Mouse (Mus musculus): ENCODE measurements around the gene Alkbh8. TPM values are rescaled to one million over a fixed set of nuclear protein-coding genes. Genes with fewer than 3 reads are reported as not detected.
"Not testable (repeated sequence)": the region's sequence is repeated elsewhere in the genome, so short reads cannot be mapped to it uniquely, and the experiment has no call there.

Gene Alkbh8
- 10 to 100 TPM; 41.6 to 44.4 TPM for total RNA-seq (2021)
- long read RNA-seq, experiment 1, full-length matches to known transcripts = 5 of 10 reads
- long read RNA-seq, experiment 1, partial matches to known transcripts = 0 of 10 reads
- long read RNA-seq, experiment 1, other reads (novel, unspliced or antisense) = 5 of 10 reads
- long read RNA-seq, experiment 2, partial matches to known transcripts = 0 of 5 reads
- long read RNA-seq, experiment 2, other reads (novel, unspliced or antisense) = 4 of 5 reads

GRCm38 (mm10) chr9:3334962-3335767, at the start of gene Alkbh8:
Alkbh8 (plus strand) TSS chr9:3335140.
- intact Hi-C loops (cut with DNase I) = no loop called here
- peak; percentile 82 to 86 for DNase-seq (ENCODE audit: low spot score in 2 of 2)

- DNase-seq (ENCODE audit: low spot score in 2 of 2) = no peak
- intact Hi-C loops (cut with DNase I) = no loop called here
These were observed 25.6 kb upstream of the Alkbh8 start for GRCm38 (mm10) chr9:3309292-3309836.

- DNase-seq (ENCODE audit: low spot score in 2 of 2) = no peak
- intact Hi-C loops (cut with DNase I) = no loop called here
These were observed 24.9 kb upstream of the Alkbh8 start for GRCm38 (mm10) chr9:3310016-3310415.

- DNase-seq (ENCODE audit: low spot score in 2 of 2); intact Hi-C loops (cut with DNase I): not testable (repeated sequence)
These were observed 7.4 kb upstream of the Alkbh8 start for GRCm38 (mm10) chr9:3327342-3328053.

- intact Hi-C loops (cut with DNase I) = no loop called here
- DNase-seq (ENCODE audit: low spot score in 2 of 2) = no peak
These were observed 6.8 kb upstream of the Alkbh8 start for GRCm38 (mm10) chr9:3328054-3328595.

- DNase-seq (ENCODE audit: low spot score in 2 of 2) = no peak
- intact Hi-C loops (cut with DNase I) = no loop called here
These were observed 4.6 kb upstream of the Alkbh8 start for GRCm38 (mm10) chr9:3330319-3330718.

- intact Hi-C loops (cut with DNase I) = no loop called here
These were observed 4.1 kb upstream of the Alkbh8 start for GRCm38 (mm10) chr9:3330737-3331384.

GRCm38 (mm10) chr9:3336661-3337060, 1.7 kb downstream of the Alkbh8 start:
- intact Hi-C loops (cut with DNase I) = no loop called here
- no peak for DNase-seq (ENCODE audit: low spot score in 2 of 2)

More at GRCm38 (mm10) chr9:3330737-3331384, 4.1 kb upstream of the Alkbh8 start:
- no peak for DNase-seq (ENCODE audit: low spot score in 2 of 2)

- DNase-seq (ENCODE audit: low spot score in 2 of 2) = no peak
- intact Hi-C loops (cut with DNase I) = no loop called here
These were observed 10.2 kb downstream of the Alkbh8 start for GRCm38 (mm10) chr9:3345136-3345535.

GRCm38 (mm10) chr9:3345967-3346366, 11.0 kb downstream of the Alkbh8 start:
- intact Hi-C loops (cut with DNase I) = no loop called here
- DNase-seq (ENCODE audit: low spot score in 2 of 2) = no peak

GRCm38 (mm10) chr9:3350056-3350455, 15.1 kb downstream of the Alkbh8 start:
- no peak for DNase-seq (ENCODE audit: low spot score in 2 of 2)
- intact Hi-C loops (cut with DNase I) = no loop called here

GRCm38 (mm10) chr9:3376323-3376722, 41.4 kb downstream of the Alkbh8 start:
- DNase-seq (ENCODE audit: low spot score in 2 of 2); intact Hi-C loops (cut with DNase I): not testable (repeated sequence)

- DNase-seq (ENCODE audit: low spot score in 2 of 2) = peak; percentile 88 to 96
- intact Hi-C loops (cut with DNase I) = loop anchor here (5.0 kb wide), 1 partner anchor 904 kb away; the partner anchor contains the start of genes Aasdhppt and Kbtbd3
These were observed 68.6 kb downstream of the Alkbh8 start, which contains the start of gene Cwf19l2 for GRCm38 (mm10) chr9:3403251-3404208. Cwf19l2 (plus strand) TSS chr9:3403592.

GRCm38 (mm10) chr9:3404372-3404771, 69.4 kb downstream of the Alkbh8 start:
- intact Hi-C loops (cut with DNase I) = loop anchor here (5.0 kb wide), 1 partner anchor 903 kb away; the partner anchor contains the start of genes Aasdhppt and Kbtbd3
- DNase-seq (ENCODE audit: low spot score in 2 of 2) = peak; percentile 10 to 41

GRCm38 (mm10) chr9:3439555-3440300, 104.8 kb downstream of the Alkbh8 start:
- intact Hi-C loops (cut with DNase I) = not testable (repeated sequence)

More at GRCm38 (mm10) chr9:3439555-3440300, 104.8 kb downstream of the Alkbh8 start:
- not testable (repeated sequence) for DNase-seq (ENCODE audit: low spot score in 2 of 2)

Data from left cerebral cortex, postnatal 14 days (tissue).